10 mouse cellular contexts compared by ENCODE assay signal in the genomic region with DNA sequence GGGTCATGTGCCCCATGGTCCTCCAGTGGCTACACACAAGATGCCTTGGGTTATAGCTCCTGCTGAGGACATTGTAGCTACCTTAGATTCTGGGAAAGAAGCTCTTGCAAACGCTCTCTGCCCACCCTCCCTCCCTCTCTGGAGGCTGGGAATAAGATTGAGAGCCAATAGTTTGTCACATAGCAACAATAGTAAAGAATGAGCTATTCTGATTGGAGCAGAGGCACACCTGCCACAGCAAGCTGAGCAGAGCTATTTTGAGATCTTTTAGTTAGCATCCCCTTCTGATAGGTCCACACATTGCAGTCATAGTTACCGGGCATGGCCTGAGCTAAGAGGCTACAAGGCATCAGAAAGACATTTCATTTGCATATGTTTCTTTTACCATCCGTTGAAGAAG. TPM values are rescaled to one million over a fixed set of nuclear protein-coding genes. Genes with fewer than 3 reads are reported as not detected.
A peak's percentile ranks its signal among the peaks of the same experiment; 100 is the strongest.
DNase-seq lines count a peak whose midpoint lies in the region; ATAC-seq lines count a peak whose summit lies in the region.
"Had no signal": no experiment of that assay in that cellular context is flagged by ENCODE, and none has a peak within 500 bp of the region (broad histone marks: within the 10 kb centered on the region; RNA-seq: fewer than 3 reads in every experiment).

No protein-coding gene starts in this region.

- 18% methylated on average over 3 of the region's 3 CpGs for WGBS in neural tube, embryonic 15.5 days

- no peaks in the 10 kb centered on the region for H3K27me3 ChIP-seq in neural tube, embryonic 15.5 days (replicated peaks)
- H3K27me3 ChIP-seq: limb, embryonic 15.5 days had no signal

- H3K4me3 ChIP-seq in neural tube, embryonic 15.5 days (replicated peaks): no peak overlapping the region
- H3K4me3 ChIP-seq: limb, embryonic 15.5 days had no signal

- H3K27ac ChIP-seq in neural tube, embryonic 15.5 days (replicated peaks): no peak overlapping the region
- H3K27ac ChIP-seq: limb, embryonic 15.5 days had no signal

- no peak overlapping the region for H3K4me2 ChIP-seq in neural tube, embryonic 15.5 days
- H3K4me2 ChIP-seq: limb, embryonic 15.5 days had no signal

- H3K36me3 ChIP-seq in neural tube, embryonic 15.5 days: no peaks in the 10 kb centered on the region
- H3K36me3 ChIP-seq: limb, embryonic 15.5 days had no signal

- no peaks in the 10 kb centered on the region for H3K4me1 ChIP-seq in neural tube, embryonic 15.5 days
- H3K4me1 ChIP-seq: limb, embryonic 15.5 days had no signal

- DNase-seq in frontal cortex, postnatal 10 days (ENCODE audit: low spot score in 2 of 2): peak; percentile 13 to 49
- DNase-seq in frontal cortex, adult 2 months (ENCODE audit: extremely low spot score in 1 of 2, low spot score in 1 of 2): no peak
- DNase-seq in retina, postnatal 1 day: peak; percentile 12
- no peak for DNase-seq in retina, embryonic 14.5 days (ENCODE audit: low spot score)
- no peak for DNase-seq in urinary bladder, adult 2 months (ENCODE audit: low spot score)
- DNase-seq in gastrocnemius, adult 8-10 months (ENCODE audit: low spot score in 2 of 2): no peak
- DNase-seq: adrenal gland, postnatal 14 days had no signal

- no peak overlapping the region for H3K9ac ChIP-seq in neural tube, embryonic 15.5 days (replicated peaks)
- H3K9ac ChIP-seq: limb, embryonic 15.5 days had no signal

- 0 out of 2 replicates have a peak, but pooled peaks have one; percentile 40 for ATAC-seq in erythroid progenitor cell, adult 5-6 weeks (replicated peaks; ENCODE audit: low FRiP score, poor library complexity, severe bottlenecking)
- ATAC-seq in neural tube, embryonic 15.5 days (ENCODE audit: low FRiP score): peak; percentile 69; the same call in 1 of the 2 replicates

- H3K9me3 ChIP-seq in neural tube, embryonic 15.5 days (replicated peaks): no peaks in the 10 kb centered on the region
- H3K9me3 ChIP-seq: limb, embryonic 15.5 days had no signal

RNA-seq across cellular contexts. Expression of a gene that starts 8.2 kb away (rescaled TPM):
- polyA plus RNA-seq in frontal cortex, adult 2 months (2012; rRNA removed): 33.5 and 35.3 TPM in 2 replicates
- 135 and 137 TPM in 2 replicates for total RNA-seq in erythroid progenitor cell, adult 5-6 weeks (2015; ENCODE audit: low replicate concordance)
- 81.7 and 111 TPM in 2 replicates for total RNA-seq in erythroid progenitor cell, adult 5-6 weeks (2017; ENCODE audit: low replicate concordance)
- 20.0 and 23.6 TPM in 2 replicates for polyA plus RNA-seq in neural tube, embryonic 15.5 days (2015; fragmentation: Nextera tagmentation; extraction: Ambion mirVana)
- 15.4 and 32.8 TPM in 2 replicates for polyA plus RNA-seq in urinary bladder, adult 2 months (2012; rRNA removed)
- total RNA-seq in gastrocnemius, adult 8-10 months (2022): 10 to 100 TPM; 38.2 to 52.3 (median 42.2) TPM

Comparison
In these comparisons a context has a peak if more than half of its experiments do, and no peak if none do; other contexts are left out.
1. DNase-seq: peak in frontal cortex, postnatal 10 days (2 of 2) and retina, postnatal 1 day (single experiment); none in frontal cortex, adult 2 months (0 of 2), retina, embryonic 14.5 days (single experiment), urinary bladder, adult 2 months (single experiment) and gastrocnemius, adult 8-10 months (0 of 2).